In the genomic region with DNA sequence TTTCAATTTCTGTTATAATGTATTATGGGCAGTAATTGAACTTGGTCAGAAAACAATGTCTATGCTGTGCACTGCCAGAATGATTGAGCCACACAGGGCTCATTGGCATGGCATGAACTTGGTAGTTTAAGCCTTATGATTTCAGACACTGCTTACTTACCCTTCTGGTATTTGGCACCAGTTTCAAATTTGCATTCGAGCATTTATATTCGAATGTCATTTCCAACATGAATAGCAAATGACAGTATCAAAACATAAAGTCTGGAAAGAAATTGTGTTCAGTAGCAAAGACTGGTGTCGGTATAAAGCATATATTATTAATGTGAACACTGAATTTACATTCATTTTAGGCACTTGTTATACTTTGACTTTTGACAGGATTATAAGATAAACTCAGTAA, we compare ENCODE assay signal across 35 mouse cellular contexts.
"Had no signal": no experiment of that assay in that cellular context is flagged by ENCODE, and none has a peak within 500 bp of the region (broad histone marks: within the 10 kb centered on the region; RNA-seq: fewer than 3 reads in every experiment).

No protein-coding gene starts in this region.

- H3K4me3 ChIP-seq: heart, embryonic 12.5 days; heart, embryonic 13.5 days; heart, embryonic 15.5 days; hindbrain, embryonic 10.5 days; hindbrain, embryonic 12.5 days; hindbrain, embryonic 13.5 days; hindbrain, embryonic 15.5 days; intestine, embryonic 15.5 days; kidney, embryonic 15.5 days; layer of hippocampus, adult 2 months; left cerebral cortex, adult 2 months had no signal

- H3K9me3 ChIP-seq: heart, embryonic 12.5 days; heart, embryonic 13.5 days; heart, embryonic 15.5 days; hindbrain, embryonic 10.5 days; hindbrain, embryonic 12.5 days; hindbrain, embryonic 13.5 days; hindbrain, embryonic 15.5 days; intestine, embryonic 15.5 days; kidney, embryonic 15.5 days had no signal

- H3K27ac ChIP-seq: heart, embryonic 13.5 days; heart, embryonic 15.5 days; hindbrain, embryonic 10.5 days; hindbrain, embryonic 12.5 days; hindbrain, embryonic 13.5 days; hindbrain, embryonic 14.5 days; hindbrain, embryonic 15.5 days; hindbrain, postnatal 0 days; intestine, embryonic 15.5 days; kidney, embryonic 15.5 days; kidney, postnatal 0 days; layer of hippocampus, adult 2 months; left cerebral cortex, adult 2 months had no signal

- DNase-seq: heart, postnatal 10 days; heart, postnatal 14 days; heart, postnatal 36 days; heart, postnatal 4 days; kidney, adult 11 months; kidney, adult 18-20 months; kidney, adult 2 months; kidney, adult 8-10 months; kidney, adult 9 months; kidney, postnatal 10 days; kidney, postnatal 14 days; kidney, postnatal 25 days; kidney, postnatal 36 days; kidney, postnatal 4 days; layer of hippocampus, adult 9-11 months; layer of hippocampus, postnatal 36 days had no signal

- H3K36me3 ChIP-seq: heart, embryonic 12.5 days; heart, embryonic 13.5 days; heart, embryonic 15.5 days; hindbrain, embryonic 10.5 days; hindbrain, embryonic 12.5 days; hindbrain, embryonic 13.5 days; hindbrain, embryonic 15.5 days; intestine, embryonic 15.5 days; kidney, embryonic 15.5 days had no signal

- H3K27me3 ChIP-seq: heart, embryonic 12.5 days; heart, embryonic 13.5 days; heart, embryonic 15.5 days; hindbrain, embryonic 12.5 days; hindbrain, embryonic 13.5 days; hindbrain, embryonic 15.5 days; intestine, embryonic 15.5 days; kidney, embryonic 15.5 days had no signal

- H3K9ac ChIP-seq: heart, embryonic 12.5 days; heart, embryonic 13.5 days; heart, embryonic 15.5 days; hindbrain, embryonic 12.5 days; hindbrain, embryonic 13.5 days; hindbrain, embryonic 14.5 days; hindbrain, embryonic 15.5 days; intestine, embryonic 15.5 days; kidney, embryonic 15.5 days had no signal

- H3K4me1 ChIP-seq: heart, embryonic 12.5 days; heart, embryonic 13.5 days; heart, embryonic 15.5 days; hindbrain, embryonic 12.5 days; hindbrain, embryonic 13.5 days; hindbrain, embryonic 15.5 days; intestine, embryonic 15.5 days had no signal

- H3K4me2 ChIP-seq: heart, embryonic 11.5 days; heart, embryonic 12.5 days; heart, embryonic 13.5 days; heart, embryonic 15.5 days; hindbrain, embryonic 12.5 days; hindbrain, embryonic 13.5 days; hindbrain, embryonic 14.5 days; hindbrain, embryonic 15.5 days; intestine, embryonic 15.5 days; kidney, embryonic 15.5 days had no signal

- ATAC-seq: hindbrain, embryonic 16.5 days; hindbrain, postnatal 0 days; inflammation-experienced regulatory T-cells, adult 6 months; intestine, embryonic 15.5 days; intestine, embryonic 16.5 days; intestine, postnatal 0 days had no signal
